Mouse (Mus musculus): Measurements from ENCODE around the gene Tmem39b.
"Not testable (repeated sequence)": the region's sequence is repeated elsewhere in the genome, so short reads cannot be mapped to it uniquely, and the experiment has no call there.

Gene Tmem39b

GRCm38 (mm10) chr4:129696158-129696985 is at the start of gene Tmem39b:
Gene Tmem39b (minus strand): TSS chr4:129696838.
- peak; percentile 95 for DNase-seq

- DNase-seq = no peak
Observed at GRCm38 (mm10) chr4:129746106-129746505, 49.5 kb upstream of the Tmem39b start.

GRCm38 (mm10) chr4:129743494-129743893 is 46.9 kb upstream of the Tmem39b start:
- no peak for DNase-seq

- no peak for DNase-seq
Observed at GRCm38 (mm10) chr4:129743010-129743390, 46.4 kb upstream of the Tmem39b start.

- peak; percentile 98 for DNase-seq
Observed at GRCm38 (mm10) chr4:129742232-129743009, 45.8 kb upstream of the Tmem39b start, which contains the start of gene Khdrbs1. Gene Khdrbs1 (minus strand): TSS chr4:129742303.

DNA sequence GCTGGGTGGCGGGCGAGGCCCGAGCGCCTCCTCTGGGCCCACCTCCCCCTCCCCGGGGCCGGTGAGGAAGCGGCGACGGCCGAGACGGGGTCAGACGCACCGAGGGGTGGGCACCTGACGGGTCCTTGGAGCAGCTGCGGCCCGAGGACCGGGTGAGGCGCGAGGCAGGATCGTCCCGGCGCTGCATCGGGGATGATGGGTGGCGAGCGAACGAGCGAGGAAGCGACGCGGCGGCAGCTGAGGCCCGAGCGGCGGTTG is 45.3 kb upstream of the Tmem39b start:
- no peak for DNase-seq

DNA sequence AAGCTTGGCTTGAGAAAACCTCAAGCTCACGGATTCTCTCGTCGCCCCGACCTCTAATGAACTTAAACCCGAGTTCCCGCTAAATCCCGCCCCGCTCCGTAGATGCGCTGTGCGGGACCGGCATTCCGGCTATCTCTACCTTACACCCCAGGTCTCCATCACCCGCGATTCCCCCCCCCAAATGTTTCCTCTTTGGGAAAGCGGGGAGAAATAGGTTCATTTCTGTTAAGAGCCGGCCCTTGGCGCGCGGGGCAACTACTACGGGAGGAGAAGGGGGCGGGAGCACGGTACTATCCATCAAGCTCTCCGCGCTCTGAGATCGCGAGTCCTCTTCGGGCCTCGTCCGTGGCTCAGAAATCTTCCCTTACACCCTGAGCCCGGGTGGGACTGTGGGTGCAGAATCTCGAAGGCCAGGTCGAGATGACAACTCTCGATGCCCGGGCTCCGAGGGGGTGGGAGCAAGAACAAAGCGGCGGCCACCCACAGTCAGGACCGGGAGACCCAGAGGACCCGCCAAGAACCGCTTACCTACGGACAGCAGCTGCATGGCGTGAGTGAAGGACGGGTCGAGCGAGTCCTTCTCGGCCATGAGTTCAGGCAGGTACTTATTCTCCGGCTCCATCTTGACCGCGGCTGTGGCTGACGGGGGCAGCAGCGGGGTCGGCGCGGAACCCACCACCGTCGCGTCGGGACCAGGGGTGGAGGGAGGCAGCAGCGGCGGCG is 44.8 kb upstream of the Tmem39b start:
- DNase-seq = peak; percentile 53

DNA sequence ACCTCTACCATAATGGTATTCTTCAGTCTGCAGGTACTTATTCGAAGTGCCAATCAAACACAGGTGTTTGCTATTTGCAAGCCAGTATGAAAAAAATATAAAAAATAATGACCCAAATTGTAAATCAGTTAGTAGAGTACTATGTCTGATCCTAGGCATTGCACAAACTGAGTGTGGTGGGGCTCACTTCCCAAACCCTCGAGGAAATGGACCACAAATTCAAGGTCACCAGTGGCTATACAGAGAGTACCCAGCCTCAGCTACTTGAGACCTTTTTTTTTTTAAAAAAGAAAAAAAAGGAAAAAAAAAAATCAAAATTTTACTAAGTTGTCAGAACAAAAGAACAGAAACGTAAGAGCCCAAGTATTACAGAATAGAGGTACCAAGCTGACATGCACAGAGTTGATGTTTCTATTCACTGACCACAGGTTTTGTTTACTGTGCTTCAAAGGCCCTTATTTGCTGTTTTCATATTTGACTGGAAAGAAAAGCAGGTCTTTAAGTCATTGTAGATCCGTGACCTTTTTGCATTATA is 42.5 kb upstream of the Tmem39b start:
- DNase-seq = no peak

DNA sequence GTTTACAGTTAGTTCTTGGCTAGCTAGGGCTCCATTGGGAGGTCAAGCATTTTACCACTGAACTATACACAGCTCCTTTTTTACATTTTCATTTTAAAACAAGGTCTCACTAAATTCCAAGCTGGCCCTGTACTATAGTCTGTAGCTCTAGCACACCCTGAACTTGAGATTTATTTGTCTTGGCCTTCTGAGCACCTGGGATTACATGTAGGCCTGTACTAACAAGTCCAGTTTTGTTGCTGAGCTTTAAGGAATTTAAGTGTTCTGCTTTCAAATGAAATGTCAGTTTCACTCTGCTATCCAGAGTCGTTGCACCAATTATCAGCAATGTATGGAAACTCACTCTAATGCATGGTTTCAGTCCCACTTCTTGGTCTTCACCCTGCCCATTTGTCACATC is 39.5 kb upstream of the Tmem39b start:
- peak; percentile 6 for DNase-seq

DNA sequence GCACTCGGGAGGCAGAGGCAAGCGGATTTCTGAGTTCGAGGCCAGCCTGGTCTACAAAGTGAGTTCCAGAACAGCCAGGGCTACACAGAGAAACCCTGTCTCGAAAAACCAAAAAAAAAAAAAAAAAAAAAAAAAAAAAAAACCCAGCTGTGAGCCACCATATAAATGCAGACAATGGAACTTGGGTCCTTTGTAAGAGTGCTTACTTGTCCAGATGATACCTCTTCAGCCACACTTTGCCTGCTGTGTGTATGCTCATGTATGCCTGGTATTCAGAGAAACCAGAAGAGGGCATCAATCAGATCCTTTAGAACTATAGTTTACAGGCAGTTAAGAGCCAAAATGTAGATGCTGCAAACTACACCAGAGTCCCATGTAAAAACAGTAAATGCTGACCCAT is 38.8 kb upstream of the Tmem39b start:
- DNase-seq = not testable (repeated sequence)

GRCm38 (mm10) chr4:129731423-129731822 is 34.8 kb upstream of the Tmem39b start:
- DNase-seq = no peak

GRCm38 (mm10) chr4:129716310-129716709 is 19.7 kb upstream of the Tmem39b start:
- no peak for DNase-seq

DNA sequence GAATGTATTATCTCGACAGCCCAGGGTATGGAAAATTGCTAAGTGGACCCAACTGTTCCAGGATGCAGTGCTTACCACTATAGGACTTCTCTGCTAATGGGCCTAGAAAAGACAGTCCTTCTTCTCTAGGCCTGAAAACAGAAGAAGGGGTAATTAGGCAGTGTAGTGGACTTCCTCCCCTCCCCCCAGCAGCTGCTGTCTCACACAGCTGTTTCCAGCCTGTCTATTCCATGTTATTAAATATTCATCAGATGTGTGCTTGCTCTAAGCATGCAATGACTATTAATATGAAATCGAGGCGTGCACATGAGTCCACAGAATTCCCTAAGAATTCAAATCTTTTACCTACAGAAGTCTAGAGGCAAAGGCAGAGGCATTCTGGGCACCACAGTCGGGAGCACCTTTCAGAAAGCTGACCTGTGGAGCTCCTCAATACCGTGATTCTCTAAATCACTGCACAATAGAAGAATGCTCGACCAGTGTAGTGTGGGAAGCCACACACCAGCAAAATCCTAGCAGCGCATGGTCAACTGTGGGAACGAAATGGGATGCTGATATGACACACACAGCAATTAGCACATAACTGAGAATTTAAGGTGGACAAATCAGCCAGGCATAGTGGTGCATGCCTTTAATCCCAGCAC is 13.0 kb upstream of the Tmem39b start:
- no peak for DNase-seq

GRCm38 (mm10) chr4:129706750-129707149 is 10.1 kb upstream of the Tmem39b start:
- no peak for DNase-seq

DNA sequence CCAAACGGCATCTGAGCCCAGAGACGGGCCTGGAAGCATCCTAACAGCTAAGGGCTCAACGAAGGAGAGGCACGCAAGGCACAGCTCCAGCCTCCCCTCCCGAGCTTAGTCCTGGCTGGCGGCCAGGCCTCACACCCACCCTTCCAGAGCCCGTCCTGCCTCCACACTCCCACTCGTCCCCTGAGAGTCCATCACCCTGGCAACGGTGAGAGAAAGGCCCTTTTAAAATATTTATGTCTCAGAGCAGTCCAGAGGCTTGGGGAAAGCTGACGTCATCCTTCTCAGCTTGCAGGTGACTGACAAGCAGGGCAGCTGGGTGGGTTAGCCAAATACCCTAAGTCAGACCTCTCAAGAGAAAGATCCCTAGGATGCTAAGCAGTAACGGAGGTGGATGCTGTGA is 5.8 kb upstream of the Tmem39b start:
- peak; percentile 31 for DNase-seq

GRCm38 (mm10) chr4:129701503-129702377 is 5.1 kb upstream of the Tmem39b start:
- peak; percentile 97 for DNase-seq

- DNase-seq = not testable (repeated sequence)
Observed at GRCm38 (mm10) chr4:129700661-129701060, 4.0 kb upstream of the Tmem39b start.

- no peak for DNase-seq
Observed at GRCm38 (mm10) chr4:129700216-129700615, 3.6 kb upstream of the Tmem39b start.

DNA sequence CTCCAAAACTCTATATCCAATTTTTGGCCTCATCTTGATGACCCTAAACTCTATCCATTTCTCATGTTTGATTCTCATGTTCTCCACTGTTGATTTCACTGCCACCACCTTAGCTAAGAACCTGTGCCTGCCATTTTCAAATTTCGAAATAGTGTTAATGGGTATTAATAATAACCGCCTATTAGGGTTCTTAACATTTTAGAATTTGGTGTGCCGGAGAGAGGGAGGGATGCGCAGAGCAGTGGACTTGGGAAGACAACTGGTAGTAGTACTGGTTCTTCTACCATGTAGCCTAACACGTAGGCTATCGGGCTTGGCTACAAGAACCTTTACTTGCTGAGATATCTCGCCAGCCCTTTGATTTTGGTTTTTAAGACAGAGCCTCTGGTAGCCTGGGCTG is 553 bp upstream of the Tmem39b start:
- no peak for DNase-seq

GRCm38 (mm10) chr4:129695815-129696157 is 852 bp downstream of the Tmem39b start:
- DNase-seq = no peak

- no peak for DNase-seq
Observed at GRCm38 (mm10) chr4:129684531-129684930, 12.1 kb downstream of the Tmem39b start.

Data from lung, postnatal 36 days (tissue).